Comparison of ENCODE assay signal across 8 mouse cellular contexts in genomic region chr4:135873526-135874202, GRCm38 (mm10). TPM values are rescaled to one million over a fixed set of nuclear protein-coding genes. Genes with fewer than 3 reads are reported as not detected.
DNase-seq lines count a peak whose midpoint lies in the region; ATAC-seq and TF ChIP-seq lines count a peak whose summit lies in the region.

TSS of gene Pnrc2 (minus strand) at chr4:135873850.

- H3K4me3 ChIP-seq in C2C12 (ENCODE audit: insufficient read depth, poor library complexity, severe bottlenecking) = peak within 1 kb of the TSS; percentile 47
- H3K4me3 ChIP-seq in heart, embryonic 11.5 days (ENCODE audit: low read depth, low read length) = peak within 1 kb of the TSS; percentile 75
- H3K4me3 ChIP-seq in kidney, postnatal 0 days (replicated peaks; ENCODE audit: low read depth, low read length) = peak within 1 kb of the TSS; percentile 84
- peak within 1 kb of the TSS; percentile 83 for H3K4me3 ChIP-seq in liver, embryonic 11.5 days (ENCODE audit: low read depth, low read length)
- peak within 1 kb of the TSS; percentile 68 for H3K4me3 ChIP-seq in stomach, embryonic 14.5 days (ENCODE audit: low read depth, low read length)

- peak within 1 kb of the TSS; percentile 95 for H3K9ac ChIP-seq in heart, embryonic 11.5 days (ENCODE audit: low read depth, low read length)
- peak within 1 kb of the TSS; percentile 95 for H3K9ac ChIP-seq in kidney, postnatal 0 days (ENCODE audit: low read depth, low read length)
- peak within 1 kb of the TSS; percentile 87 for H3K9ac ChIP-seq in liver, embryonic 11.5 days (ENCODE audit: low read depth, low read length)
- peak within 1 kb of the TSS; percentile 90 for H3K9ac ChIP-seq in stomach, embryonic 14.5 days (replicated peaks; ENCODE audit: low read depth, low read length)

- peak within 1 kb of the TSS; percentile 59 for H3ac ChIP-seq in C2C12 (ENCODE audit: control insufficient read depth, insufficient read length, low read depth)

- WGBS in heart, embryonic 11.5 days (ENCODE audit: insufficient replicate concordance) = under 1% methylated on average over 55 of the region's 60 CpGs
- under 1% methylated on average over 56 of the region's 60 CpGs for WGBS in kidney, postnatal 0 days
- under 1% methylated on average over 56 of the region's 60 CpGs for WGBS in liver, embryonic 11.5 days
- WGBS in stomach, embryonic 14.5 days = under 1% methylated on average over 57 of the region's 60 CpGs

- peak; percentile 98 for DNase-seq in brain, adult 2 months (ENCODE audit: low read depth, low spot score)
- peak; percentile 98 for DNase-seq in kidney, postnatal 0 days (ENCODE audit: low spot score)
- DNase-seq in liver, embryonic 11.5 days (ENCODE audit: low spot score) = peak; percentile 93
- DNase-seq in naive thymus-derived CD4-positive, alpha-beta T cell, adult 2 months (ENCODE audit: low read depth) = peak; percentile 94

- H3K4me1 ChIP-seq in heart, embryonic 11.5 days (ENCODE audit: control insufficient read depth, insufficient read depth, low read length) = peaks cover 40% of the 10 kb centered on the region
- peaks cover 44% of the 10 kb centered on the region for H3K4me1 ChIP-seq in kidney, postnatal 0 days (replicated peaks; ENCODE audit: insufficient read depth, low read length)
- H3K4me1 ChIP-seq in liver, embryonic 11.5 days (replicated peaks; ENCODE audit: control insufficient read depth, insufficient read depth, low read length) = peaks cover 49% of the 10 kb centered on the region
- peaks cover 41% of the 10 kb centered on the region for H3K4me1 ChIP-seq in stomach, embryonic 14.5 days (ENCODE audit: control insufficient read depth, insufficient read depth, low read length)

- H3K36me3 ChIP-seq in C2C12 (ENCODE audit: control insufficient read depth, insufficient read depth) = peaks cover 43% of the 10 kb centered on the region
- H3K36me3 ChIP-seq in heart, embryonic 11.5 days (ENCODE audit: control insufficient read depth, insufficient read depth, low read length) = peaks cover 11% of the 10 kb centered on the region
- H3K36me3 ChIP-seq in kidney, postnatal 0 days (ENCODE audit: insufficient read depth, low read length) = peaks cover 6% of the 10 kb centered on the region; the same call in 1 of the 2 replicates
- peaks cover 11% of the 10 kb centered on the region for H3K36me3 ChIP-seq in liver, embryonic 11.5 days (ENCODE audit: control insufficient read depth, insufficient read depth, low read length)
- peaks cover 16% of the 10 kb centered on the region for H3K36me3 ChIP-seq in stomach, embryonic 14.5 days (ENCODE audit: control insufficient read depth, insufficient read depth, low read length)

- H3K79me2 ChIP-seq in C2C12 (ENCODE audit: control insufficient read depth, insufficient read depth) = peaks cover 48% of the 10 kb centered on the region

- H3K27me3 ChIP-seq in C2C12 (ENCODE audit: control insufficient read depth, insufficient read depth, insufficient read length) = no peaks in the 10 kb centered on the region
- H3K27me3 ChIP-seq in heart, embryonic 11.5 days (ENCODE audit: control insufficient read depth, insufficient read depth, low read length) = no peaks in the 10 kb centered on the region
- H3K27me3 ChIP-seq in kidney, postnatal 0 days (ENCODE audit: insufficient read depth, low read length) = no peaks in the 10 kb centered on the region
- no peaks in the 10 kb centered on the region for H3K27me3 ChIP-seq in liver, embryonic 11.5 days (replicated peaks; ENCODE audit: control insufficient read depth, insufficient read depth, low read length)
- H3K27me3 ChIP-seq in stomach, embryonic 14.5 days (ENCODE audit: control insufficient read depth, insufficient read depth, low read length) = no peaks in the 10 kb centered on the region

- H3K79me3 ChIP-seq in C2C12 (ENCODE audit: low read depth) = peaks cover 40% of the 10 kb centered on the region

- no peak for TF ChIP-seq CTCF in C2C12 (IDR thresholded peaks at IDR 0.05; ENCODE audit: control insufficient read depth, insufficient read depth, insufficient read length)
- TF ChIP-seq CTCF in kidney, postnatal 0 days (IDR thresholded peaks at IDR 0.05; ENCODE audit: low read depth) = no peak

- peak within 1 kb of the TSS; percentile 100 for H3K27ac ChIP-seq in heart, embryonic 11.5 days (ENCODE audit: low read depth, low read length)
- peak within 1 kb of the TSS; percentile 99 for H3K27ac ChIP-seq in kidney, postnatal 0 days
- peak within 1 kb of the TSS; percentile 95 for H3K27ac ChIP-seq in liver, embryonic 11.5 days (ENCODE audit: low read depth, low read length)
- H3K27ac ChIP-seq in stomach, embryonic 14.5 days (ENCODE audit: low read length) = peak within 1 kb of the TSS; percentile 100

- peak; percentile 88 for ATAC-seq in erythroblast, adult 5-6 weeks (replicated peaks; ENCODE audit: low FRiP score, poor library complexity, severe bottlenecking)
- peak; percentile 93 for ATAC-seq in heart, embryonic 11.5 days (replicated peaks; ENCODE audit: insufficient number of reproducible peaks, low FRiP score, low TSS enrichment)
- peak; percentile 93 for ATAC-seq in kidney, postnatal 0 days (replicated peaks; ENCODE audit: low FRiP score, low read depth)
- peak; percentile 90 for ATAC-seq in liver, embryonic 11.5 days (replicated peaks; ENCODE audit: low FRiP score)
- peak; percentile 97 for ATAC-seq in stomach, embryonic 14.5 days (ENCODE audit: insufficient number of reproducible peaks, insufficient read depth, low FRiP score, low read depth)

- H3K9me3 ChIP-seq in heart, embryonic 11.5 days (replicated peaks; ENCODE audit: control insufficient read depth, low read length) = no peaks in the 10 kb centered on the region
- H3K9me3 ChIP-seq in kidney, postnatal 0 days (replicated peaks; ENCODE audit: low read length) = no peaks in the 10 kb centered on the region
- H3K9me3 ChIP-seq in liver, embryonic 11.5 days (ENCODE audit: control insufficient read depth, low read length) = no peaks in the 10 kb centered on the region
- H3K9me3 ChIP-seq in stomach, embryonic 14.5 days (ENCODE audit: control insufficient read depth, low read depth, low read length) = no peaks in the 10 kb centered on the region

- peak within 1 kb of the TSS; percentile 77 for H3K4me2 ChIP-seq in heart, embryonic 11.5 days
- peak within 1 kb of the TSS; percentile 63 for H3K4me2 ChIP-seq in kidney, postnatal 0 days (ENCODE audit: low read length)
- H3K4me2 ChIP-seq in liver, embryonic 11.5 days = peak within 1 kb of the TSS; percentile 89
- H3K4me2 ChIP-seq in stomach, embryonic 14.5 days (replicated peaks; ENCODE audit: low read depth, low read length) = peak within 1 kb of the TSS; percentile 65

TF ChIP-seq in C2C12, 6 proteins besides CTCF, POLR2A, EP300 and RAD21:
- TF ChIP-seq USF1 (IDR thresholded peaks at IDR 0.05; ENCODE audit: low read depth) (no peak), CEBPB (IDR thresholded peaks at IDR 0.05; ENCODE audit: low read depth) (no peak), FOSL1 (IDR thresholded peaks at IDR 0.05; ENCODE audit: insufficient read depth, low read length, poor library complexity, severe bottlenecking) (no peak)

RNA-seq across cellular contexts. Expression of gene Pnrc2, which starts in this region (rescaled TPM):
- polyA plus RNA-seq in C2C12 (2012; fragmentation: generic; extraction: Trizol) = 21.7 TPM
- 81.7 and 106 TPM in 2 replicates for total RNA-seq in erythroblast, adult 5-6 weeks (2015; ENCODE audit: low replicate concordance)
- total RNA-seq in erythroblast, adult 5-6 weeks (2017; ENCODE audit: low replicate concordance) = 106 and 135 TPM in 2 replicates
- 138 and 144 TPM in 2 replicates for polyA plus RNA-seq in heart, embryonic 11.5 days (2014; fragmentation: Nextera tagmentation; extraction: Ambion mirVana)
- polyA plus RNA-seq in kidney, postnatal 0 days (2015; fragmentation: Nextera tagmentation; extraction: Ambion mirVana) = 190 and 194 TPM in 2 replicates
- 133 and 147 TPM in 2 replicates for polyA plus RNA-seq in liver, embryonic 11.5 days (2014; fragmentation: Nextera tagmentation; extraction: Ambion mirVana)
- polyA plus RNA-seq in stomach, embryonic 14.5 days (2014; fragmentation: Nextera tagmentation; extraction: Ambion mirVana) = 172 and 189 TPM in 2 replicates

Comparison
In these comparisons a context has a peak if more than half of its experiments do, and no peak if none do; other contexts are left out.
1. Peak in every context shown above with its lines: DNase-seq, ATAC-seq, H3K4me3 ChIP-seq and H3K27ac ChIP-seq.